Mouse (Mus musculus): ENCODE measurements around the gene Tmed9. TPM values are rescaled to one million over a fixed set of nuclear protein-coding genes. Genes with fewer than 3 reads are reported as not detected.

Gene Tmed9
- polyA plus RNA-seq, 1 experiment from 2014 or later = 133 TPM

Other genes starting within 250 kb of the Tmed9 start
- 22.1 and 23.9 TPM in 2 replicates for gene Mxd3, start 243.9 kb upstream of the Tmed9 start, polyA plus RNA-seq (2015; fragmentation: Nextera tagmentation; extraction: Ambion mirVana)
- 56.3 and 59.7 TPM in 2 replicates for gene Lman2, start 210.9 kb upstream of the Tmed9 start, polyA plus RNA-seq (2015; fragmentation: Nextera tagmentation; extraction: Ambion mirVana)
- 0.71 and 1.4 TPM in 2 replicates for gene Rgs14, start 204.0 kb upstream of the Tmed9 start, polyA plus RNA-seq (2015; fragmentation: Nextera tagmentation; extraction: Ambion mirVana)
- 0.27 TPM in 1 of 2 replicates, not detected in the other for gene Slc34a1, start 175.5 kb upstream of the Tmed9 start, polyA plus RNA-seq (2015; fragmentation: Nextera tagmentation; extraction: Ambion mirVana)
- gene Pfn3, start 158.5 kb upstream of the Tmed9 start, polyA plus RNA-seq (2015; fragmentation: Nextera tagmentation; extraction: Ambion mirVana) = 0.43 and 0.84 TPM in 2 replicates
- gene F12, start 146.9 kb upstream of the Tmed9 start, polyA plus RNA-seq (2015; fragmentation: Nextera tagmentation; extraction: Ambion mirVana) = not detected in 2 replicates
- 39.4 and 40.1 TPM in 2 replicates for gene Grk6, start 128.7 kb upstream of the Tmed9 start, polyA plus RNA-seq (2015; fragmentation: Nextera tagmentation; extraction: Ambion mirVana)
- gene Prr7, start 109.5 kb upstream of the Tmed9 start, polyA plus RNA-seq (2015; fragmentation: Nextera tagmentation; extraction: Ambion mirVana) = 4.1 and 4.3 TPM in 2 replicates
- 792 and 816 TPM in 2 replicates for gene Dbn1, start 85.6 kb upstream of the Tmed9 start, polyA plus RNA-seq (2015; fragmentation: Nextera tagmentation; extraction: Ambion mirVana)
- gene Pdlim7, start 60.1 kb upstream of the Tmed9 start, polyA plus RNA-seq (2015; fragmentation: Nextera tagmentation; extraction: Ambion mirVana) = 132 and 147 TPM in 2 replicates
- gene Dok3, start 44.4 kb upstream of the Tmed9 start, polyA plus RNA-seq (2015; fragmentation: Nextera tagmentation; extraction: Ambion mirVana) = 3.1 and 4.6 TPM in 2 replicates
- 67.3 and 70.6 TPM in 2 replicates for gene Ddx41, start 37.1 kb upstream of the Tmed9 start, polyA plus RNA-seq (2015; fragmentation: Nextera tagmentation; extraction: Ambion mirVana)
- gene Fam193b, start 2.6 kb upstream of the Tmed9 start, polyA plus RNA-seq (2015; fragmentation: Nextera tagmentation; extraction: Ambion mirVana) = 57.8 and 62.2 TPM in 2 replicates
- gene B4galt7, start 26.2 kb downstream of the Tmed9 start, polyA plus RNA-seq (2015; fragmentation: Nextera tagmentation; extraction: Ambion mirVana) = 29.9 and 41.4 TPM in 2 replicates
- gene Caml, start 49.3 kb downstream of the Tmed9 start, polyA plus RNA-seq (2015; fragmentation: Nextera tagmentation; extraction: Ambion mirVana) = 96.9 and 104 TPM in 2 replicates
- 34.2 and 36.4 TPM in 2 replicates for gene Ddx46, start 61.3 kb downstream of the Tmed9 start, polyA plus RNA-seq (2015; fragmentation: Nextera tagmentation; extraction: Ambion mirVana)
- 74.6 and 74.9 TPM in 2 replicates for gene B230219D22Rik, start 119.4 kb downstream of the Tmed9 start, polyA plus RNA-seq (2015; fragmentation: Nextera tagmentation; extraction: Ambion mirVana)
- 121 and 125 TPM in 2 replicates for gene Txndc15, start 140.9 kb downstream of the Tmed9 start, polyA plus RNA-seq (2015; fragmentation: Nextera tagmentation; extraction: Ambion mirVana)
- 15.3 and 16.3 TPM in 2 replicates for gene Pcbd2, start 153.6 kb downstream of the Tmed9 start, polyA plus RNA-seq (2015; fragmentation: Nextera tagmentation; extraction: Ambion mirVana)
- not detected in 2 replicates for gene Catsper3, start 210.8 kb downstream of the Tmed9 start, polyA plus RNA-seq (2015; fragmentation: Nextera tagmentation; extraction: Ambion mirVana)

Data from forebrain, embryonic 16.5 days (tissue).